ENCODE assay signal across 8 mouse cellular contexts in the genomic region with DNA sequence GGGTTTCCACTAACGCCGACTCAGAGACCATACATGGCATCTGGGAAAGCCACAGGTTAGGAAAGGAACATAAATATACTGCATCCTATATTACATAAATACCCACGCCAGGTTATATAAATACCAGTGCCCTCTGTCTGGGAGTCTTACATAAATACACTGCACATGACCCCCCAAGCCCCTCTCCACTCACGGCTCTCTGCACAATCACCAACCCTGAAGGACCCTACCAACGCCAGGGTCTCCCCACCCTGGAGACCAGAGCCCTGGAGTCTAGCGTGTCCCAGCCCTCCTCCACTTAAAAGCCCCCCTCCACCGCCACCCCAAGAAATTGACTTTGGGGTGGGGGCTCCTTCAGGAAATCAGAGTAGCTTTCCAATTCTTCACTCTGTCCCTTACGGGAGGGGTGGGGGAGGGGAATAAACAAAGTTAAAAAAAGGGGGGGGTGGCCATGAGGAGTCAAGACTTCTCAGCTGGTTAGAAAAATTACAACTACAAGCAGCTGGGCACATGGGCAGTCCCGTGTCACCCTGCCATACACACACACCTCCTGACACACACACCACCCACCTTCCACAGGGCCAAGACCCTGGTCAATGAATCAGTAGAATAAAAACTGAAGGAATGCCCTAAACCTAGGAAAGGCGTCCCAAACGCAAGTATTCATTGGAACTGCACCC. TPM values are rescaled to one million over a fixed set of nuclear protein-coding genes. Genes with fewer than 3 reads are reported as not detected.
A peak's percentile ranks its signal among the peaks of the same experiment; 100 is the strongest.
DNase-seq lines count a peak whose midpoint lies in the region; ATAC-seq and TF ChIP-seq lines count a peak whose summit lies in the region.

No protein-coding gene starts in this region.

- peak overlapping the region; percentile 70 for H3K4me3 ChIP-seq in kidney, embryonic 16.5 days (ENCODE audit: low read length)
- H3K4me3 ChIP-seq in cortical plate, adult 2 months (ENCODE audit: insufficient read depth, low read length) = peak overlapping the region; percentile 84
- H3K4me3 ChIP-seq in hindbrain, embryonic 14.5 days (replicated peaks; ENCODE audit: low read length) = peak overlapping the region; percentile 81
- H3K4me3 ChIP-seq in midbrain, embryonic 14.5 days (replicated peaks; ENCODE audit: low read depth, low read length) = peak overlapping the region; percentile 92

- ATAC-seq in kidney, embryonic 16.5 days (ENCODE audit: low FRiP score, low TSS enrichment) = peak; percentile 31; the same call in 1 of the 2 replicates
- ATAC-seq in hindbrain, embryonic 14.5 days (ENCODE audit: low FRiP score) = no peak
- ATAC-seq in midbrain, embryonic 14.5 days (ENCODE audit: low FRiP score, low TSS enrichment) = peak; percentile 15; the same call in 1 of the 2 replicates

- 7% methylated on average over 11 of the region's 11 CpGs for WGBS in kidney, embryonic 16.5 days
- 18% methylated on average over 11 of the region's 11 CpGs for WGBS in hindbrain, embryonic 14.5 days
- 19% methylated on average over 11 of the region's 11 CpGs for WGBS in midbrain, embryonic 14.5 days

- no peaks in the 10 kb centered on the region for H3K27me3 ChIP-seq in kidney, embryonic 16.5 days (ENCODE audit: insufficient read depth, low read length)
- H3K27me3 ChIP-seq in hindbrain, embryonic 14.5 days (ENCODE audit: control insufficient read depth, insufficient read depth, low read length) = no peaks in the 10 kb centered on the region
- H3K27me3 ChIP-seq in midbrain, embryonic 14.5 days (ENCODE audit: control insufficient read depth, insufficient read depth, low read length) = no peaks in the 10 kb centered on the region

- peak overlapping the region; percentile 86 for H3K9ac ChIP-seq in kidney, embryonic 16.5 days (replicated peaks; ENCODE audit: low read length)
- H3K9ac ChIP-seq in hindbrain, embryonic 14.5 days = peak overlapping the region; percentile 100
- peak overlapping the region; percentile 100 for H3K9ac ChIP-seq in midbrain, embryonic 14.5 days (replicated peaks; ENCODE audit: low read length)

- H3K9me3 ChIP-seq in kidney, embryonic 16.5 days (ENCODE audit: low read length) = no peaks in the 10 kb centered on the region
- no peaks in the 10 kb centered on the region for H3K9me3 ChIP-seq in hindbrain, embryonic 14.5 days (ENCODE audit: control insufficient read depth, low read length)
- no peaks in the 10 kb centered on the region for H3K9me3 ChIP-seq in midbrain, embryonic 14.5 days (ENCODE audit: control insufficient read depth, low read length)

- no peak for TF ChIP-seq CTCF in cortical plate, adult 2 months (IDR thresholded peaks at IDR 0.05; ENCODE audit: extremely low read depth, insufficient read depth, low read length)

- peak overlapping the region; percentile 76 for H3K4me2 ChIP-seq in kidney, embryonic 16.5 days (replicated peaks; ENCODE audit: low read depth, low read length)
- peak overlapping the region; percentile 84 for H3K4me2 ChIP-seq in hindbrain, embryonic 14.5 days (replicated peaks)
- H3K4me2 ChIP-seq in midbrain, embryonic 14.5 days (ENCODE audit: low read length) = peak overlapping the region; percentile 88

- H3K27ac ChIP-seq in kidney, embryonic 16.5 days (ENCODE audit: low read length) = peak overlapping the region; percentile 91
- peak overlapping the region; percentile 92 for H3K27ac ChIP-seq in cortical plate, adult 2 months (ENCODE audit: insufficient read depth, low read length)
- peak overlapping the region; percentile 98 for H3K27ac ChIP-seq in hindbrain, embryonic 14.5 days
- H3K27ac ChIP-seq in midbrain, embryonic 14.5 days (replicated peaks; ENCODE audit: low read depth, low read length) = peak overlapping the region; percentile 98

- no peak for DNase-seq in kidney, adult 9 months
- DNase-seq in hindbrain, embryonic 14.5 days (ENCODE audit: low spot score) = no peak
- no peak for DNase-seq in midbrain, embryonic 14.5 days
- DNase-seq in T-cell, adult 2 months (ENCODE audit: low spot score) = no peak
- no peak for DNase-seq in urinary bladder, adult 18-20 months (ENCODE audit: low spot score in 2 of 2)
- no peak for DNase-seq in left cerebral cortex, adult 9 months (ENCODE audit: low spot score in 2 of 2)

- TF ChIP-seq POLR2A in cortical plate, adult 2 months (IDR thresholded peaks at IDR 0.05; ENCODE audit: extremely low read depth, insufficient read depth, low read length) = no peak

- peaks cover 61% of the 10 kb centered on the region for H3K4me1 ChIP-seq in kidney, embryonic 16.5 days (ENCODE audit: insufficient read depth, low read length)
- H3K4me1 ChIP-seq in cortical plate, adult 2 months (ENCODE audit: control insufficient read depth, insufficient read depth, low read length) = peaks cover 18% of the 10 kb centered on the region
- H3K4me1 ChIP-seq in hindbrain, embryonic 14.5 days (replicated peaks; ENCODE audit: control insufficient read depth, insufficient read depth, low read length) = peaks cover 53% of the 10 kb centered on the region
- peaks cover 57% of the 10 kb centered on the region for H3K4me1 ChIP-seq in midbrain, embryonic 14.5 days (ENCODE audit: control insufficient read depth, insufficient read depth, low read length)

- H3K36me3 ChIP-seq in kidney, embryonic 16.5 days (ENCODE audit: insufficient read depth, low read length) = peaks cover 18% of the 10 kb centered on the region
- peaks cover 29% of the 10 kb centered on the region for H3K36me3 ChIP-seq in hindbrain, embryonic 14.5 days (replicated peaks; ENCODE audit: control insufficient read depth, insufficient read depth)
- H3K36me3 ChIP-seq in midbrain, embryonic 14.5 days (ENCODE audit: control insufficient read depth, insufficient read depth, low read length) = peaks cover 31% of the 10 kb centered on the region

RNA-seq across cellular contexts. Expression of a gene that starts 14.6 kb away (rescaled TPM):
- 66.0 and 71.5 TPM in 2 replicates for polyA plus RNA-seq in kidney, embryonic 16.5 days (2015; fragmentation: Nextera tagmentation; extraction: Ambion mirVana)
- polyA plus RNA-seq in cortical plate, adult 2 months (2012; rRNA removed) = 185 and 194 TPM in 2 replicates
- polyA plus RNA-seq in hindbrain, embryonic 14.5 days (2014; fragmentation: Nextera tagmentation; extraction: Ambion mirVana) = 184 and 213 TPM in 2 replicates
- 225 and 226 TPM in 2 replicates for polyA plus RNA-seq in midbrain, embryonic 14.5 days (2014; fragmentation: Nextera tagmentation; extraction: Ambion mirVana)

RNA-seq across cellular contexts. Expression of a gene that starts 37.4 kb away (rescaled TPM):
- polyA plus RNA-seq in kidney, embryonic 16.5 days (2015; fragmentation: Nextera tagmentation; extraction: Ambion mirVana) = 75.0 and 80.5 TPM in 2 replicates
- polyA plus RNA-seq in cortical plate, adult 2 months (2012; rRNA removed) = 69.6 and 75.6 TPM in 2 replicates
- 39.9 and 40.0 TPM in 2 replicates for polyA plus RNA-seq in hindbrain, embryonic 14.5 days (2014; fragmentation: Nextera tagmentation; extraction: Ambion mirVana)
- 32.2 and 36.6 TPM in 2 replicates for polyA plus RNA-seq in midbrain, embryonic 14.5 days (2014; fragmentation: Nextera tagmentation; extraction: Ambion mirVana)
